Mouse (Mus musculus) megakaryocyte progenitor cell, adult 5-6 weeks (primary cell): Measurements from ENCODE around the gene Olfr32. TPM values are rescaled to one million over a fixed set of nuclear protein-coding genes. Genes with fewer than 3 reads are reported as not detected.
A peak's percentile ranks its signal among the peaks of the same experiment; 100 is the strongest.
"Not testable (repeated sequence)": the region's sequence is repeated elsewhere in the genome, so short reads cannot be mapped to it uniquely, and the experiment has no call there.

ENCODE experiments used
- ATAC-seq: replicated peaks from 2 replicates; pipeline ENCODE4 v1.8.0; 2016; ENCODE audit warnings: mild to moderate bottlenecking, moderate TSS enrichment, inconsistent platforms; ENCODE audit not compliant: poor library complexity
- total RNA-seq, 2 experiments: library from RNA; stranded (forward) in 1 of 2; stranded (reverse) in 1 of 2; fragments of 157-497, 149-512 nt in 1 of 2; fragments of 200-1000 nt in 1 of 2; gene quantifications; 2 replicates each; pipeline versions ENCODE4 v1.2.3 to v1.2.4; 2015 to 2017

The Olfr32 gene
- total RNA-seq (2015) (not detected in 2 replicates), total RNA-seq (2017) (not detected in 2 replicates)

- no peak for ATAC-seq
Measured at GRCm38 (mm10) chr2:90142196-90142595, at the start of gene Olfr32. TSS of gene Olfr32 (minus strand) at chr2:90142296.

- ATAC-seq, result peak; percentile 95
Measured at GRCm38 (mm10) chr2:90187082-90187481, 45.0 kb upstream of the Olfr32 start.

GRCm38 (mm10) chr2:90186082-90186481 is 44.0 kb upstream of the Olfr32 start:
- not testable (repeated sequence) for ATAC-seq

GRCm38 (mm10) chr2:90153916-90154315 is 11.8 kb upstream of the Olfr32 start:
- ATAC-seq, result no peak

GRCm38 (mm10) chr2:90152991-90153390 is 10.9 kb upstream of the Olfr32 start, which contains the start of gene Olfr1270:
TSS of gene Olfr1270 (minus strand) at chr2:90153091.
- no peak for ATAC-seq

- no peak for ATAC-seq
Measured at GRCm38 (mm10) chr2:90121312-90121711, 20.8 kb downstream of the Olfr32 start, which contains the start of gene Olfr1269. TSS of gene Olfr1269 (minus strand) at chr2:90121412.

Other genes with a start within 250 kb of the Olfr32 start
- gene Olfr1258, start 215.0 kb downstream of the Olfr32 start, total RNA-seq (2015), result not detected in 2 replicates
- not detected in 2 replicates for gene Olfr1258, start 215.0 kb downstream of the Olfr32 start, total RNA-seq (2017)
- gene Olfr1259, start 193.6 kb downstream of the Olfr32 start, total RNA-seq (2015), result not detected in 2 replicates
- gene Olfr1259, start 193.6 kb downstream of the Olfr32 start, total RNA-seq (2017), result not detected in 2 replicates
- not detected in 2 replicates for gene Olfr1260, start 168.0 kb downstream of the Olfr32 start, total RNA-seq (2015)
- gene Olfr1260, start 168.0 kb downstream of the Olfr32 start, total RNA-seq (2017), result not detected in 2 replicates
- not detected in 2 replicates for gene Olfr1261, start 151.1 kb downstream of the Olfr32 start, total RNA-seq (2015)
- gene Olfr1261, start 151.1 kb downstream of the Olfr32 start, total RNA-seq (2017), result not detected in 2 replicates
- gene Olfr1262, start 142.2 kb downstream of the Olfr32 start, total RNA-seq (2015), result not detected in 2 replicates
- gene Olfr1262, start 142.2 kb downstream of the Olfr32 start, total RNA-seq (2017), result not detected in 2 replicates
- gene Olfr1263, start 130.2 kb downstream of the Olfr32 start, total RNA-seq (2015), result not detected in 2 replicates
- not detected in 2 replicates for gene Olfr1263, start 130.2 kb downstream of the Olfr32 start, total RNA-seq (2017)
- not detected in 2 replicates for gene Olfr1264, start 116.7 kb downstream of the Olfr32 start, total RNA-seq (2015)
- gene Olfr1264, start 116.7 kb downstream of the Olfr32 start, total RNA-seq (2017), result not detected in 2 replicates
- gene Olfr1265, start 107.0 kb downstream of the Olfr32 start, total RNA-seq (2015), result not detected in 2 replicates
- gene Olfr1265, start 107.0 kb downstream of the Olfr32 start, total RNA-seq (2017), result not detected in 2 replicates
- not detected in 2 replicates for gene Olfr140, start 78.7 kb downstream of the Olfr32 start, total RNA-seq (2015)
- not detected in 2 replicates for gene Olfr140, start 78.7 kb downstream of the Olfr32 start, total RNA-seq (2017)
- gene Olfr1269, start 20.9 kb downstream of the Olfr32 start, total RNA-seq (2015), result not detected in 2 replicates
- gene Olfr1269, start 20.9 kb downstream of the Olfr32 start, total RNA-seq (2017), result not detected in 2 replicates
- gene Olfr1270, start 10.8 kb upstream of the Olfr32 start, total RNA-seq (2015), result not detected in 2 replicates
- gene Olfr1270, start 10.8 kb upstream of the Olfr32 start, total RNA-seq (2017), result not detected in 2 replicates
- not detected in 2 replicates for gene Olfr1506, start 82.2 kb upstream of the Olfr32 start, total RNA-seq (2015)
- not detected in 2 replicates for gene Olfr1506, start 82.2 kb upstream of the Olfr32 start, total RNA-seq (2017)
- gene Olfr142, start 115.3 kb upstream of the Olfr32 start, total RNA-seq (2015), result not detected in 2 replicates
- not detected in 2 replicates for gene Olfr142, start 115.3 kb upstream of the Olfr32 start, total RNA-seq (2017)
- gene Olfr1271, start 128.7 kb upstream of the Olfr32 start, total RNA-seq (2015), result not detected in 2 replicates
- not detected in 2 replicates for gene Olfr1271, start 128.7 kb upstream of the Olfr32 start, total RNA-seq (2017)
- not detected in 2 replicates for gene Olfr1272, start 150.5 kb upstream of the Olfr32 start, total RNA-seq (2015)
- not detected in 2 replicates for gene Olfr1272, start 150.5 kb upstream of the Olfr32 start, total RNA-seq (2017)
- 0.17 TPM in 1 of 2 replicates, not detected in the other for gene Gm13769, start 179.9 kb upstream of the Olfr32 start, total RNA-seq (2015)
- gene Gm13769, start 179.9 kb upstream of the Olfr32 start, total RNA-seq (2017), result not detected in 2 replicates